Mouse (Mus musculus) embryonic facial prominence, embryonic 11.5 days (tissue): Measurements from ENCODE around the gene Olfr1095. TPM values are rescaled to one million over a fixed set of nuclear protein-coding genes. Genes with fewer than 3 reads are reported as not detected.

Source experiments
- ATAC-seq: fragments of 200-750 bp; cut with Nextera tagmentation; replicated peaks from 2 replicates; pipeline ENCODE4 v1.8.0; 2017; ENCODE audit warnings: low read depth; ENCODE audit not compliant: insufficient number of reproducible peaks, low FRiP score, low TSS enrichment
- DNase-seq: peaks from one replicate; pipeline ENCODE4 v3.0.0-alpha.2; 2015; ENCODE audit warnings: low spot score
- H3K27ac ChIP-seq: fragments of 300-500 bp; sonication (generic); replicated peaks from 2 replicates; pipeline ENCODE4 v1.5.1; 2014; ENCODE audit warnings: mild to moderate bottlenecking, low read depth, low read length, control low read depth
- H3K27me3 ChIP-seq: fragments of 300-500 bp; sonication (generic); 2 replicates; pipeline ENCODE4 v1.6.1; 2014; ENCODE audit warnings: mild to moderate bottlenecking, low read length, moderate library complexity, mixed read lengths; ENCODE audit not compliant: control insufficient read depth, insufficient read depth
- H3K36me3 ChIP-seq: fragments of 300-500 bp; sonication (generic); replicated peaks from 2 replicates; pipeline ENCODE4 v1.6.1; 2014; ENCODE audit warnings: low read depth, mild to moderate bottlenecking, low read length, moderate library complexity, mixed read lengths; ENCODE audit not compliant: control insufficient read depth, insufficient read depth
- H3K4me1 ChIP-seq: fragments of 300-500 bp; sonication (generic); 2 replicates; pipeline ENCODE4 v1.6.1; 2014; ENCODE audit warnings: low read length, mixed read lengths; ENCODE audit not compliant: control insufficient read depth, insufficient read depth
- H3K4me2 ChIP-seq: fragments of 300-500 bp; sonication (generic); 2 replicates; pipeline ENCODE4 v1.6.1; 2014; ENCODE audit warnings: low read depth, mild to moderate bottlenecking, control low read depth, low read length, moderate library complexity
- H3K4me3 ChIP-seq: fragments of 300-500 bp; sonication (generic); 2 replicates; pipeline ENCODE4 v1.5.1; 2014; ENCODE audit warnings: low read depth, low read length, control low read depth
- H3K9ac ChIP-seq: fragments of 300-500 bp; sonication (generic); replicated peaks from 2 replicates; pipeline ENCODE4 v1.6.1; 2014; ENCODE audit warnings: mild to moderate bottlenecking, control low read depth, low read length
- H3K9me3 ChIP-seq: fragments of 300-500 bp; sonication (generic); replicated peaks from 2 replicates; pipeline ENCODE4 v1.6.1; 2016; ENCODE audit warnings: mild to moderate bottlenecking, low read length, inconsistent platforms, mixed read lengths; ENCODE audit not compliant: control insufficient read depth
- WGBS: fragments of 180-500 bp; shearing (Covaris S2); extraction: QIAGEN DNeasy Blood & Tissue Kit; methylation state at CpG from one replicate; pipeline ENCODE4 v1.1.7; 2014; 5-methylcytosine and 5-hydroxymethylcytosine counted together
- polyA plus RNA-seq: library from polyadenylated mRNA; unstranded; fragments of >200 nt; fragmentation: Nextera tagmentation; extraction: Ambion mirVana; gene quantifications from 2 replicates; pipeline ENCODE4 v1.2.1, GENCODE M21; 2014

Olfr1095 gene
- polyA plus RNA-seq = not detected in 2 replicates

DNA sequence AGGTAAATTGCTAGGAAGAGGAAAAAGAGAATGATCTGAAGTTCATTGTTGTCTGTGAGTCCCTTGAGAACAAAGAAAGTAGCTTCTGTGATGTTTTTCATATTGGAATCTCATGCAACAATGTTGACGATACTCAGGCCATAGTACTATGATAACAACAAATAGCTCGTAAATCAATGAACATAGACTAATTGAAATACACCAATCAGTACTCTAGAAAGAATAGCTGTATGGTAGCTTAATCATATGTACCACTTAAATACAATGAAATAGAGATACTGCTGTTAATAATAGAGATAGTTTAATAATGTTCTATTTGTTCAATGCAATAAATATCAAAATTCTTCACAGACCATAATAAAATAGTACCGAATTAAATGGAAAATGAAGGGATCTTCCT is at the start of gene Olfr1095:
Gene Olfr1095, minus strand, starts transcription at position 101 of the 400 bp plus-strand sequence.
- no peak for ATAC-seq
- 93% methylated on average over 3 of the region's 3 CpGs for WGBS
- no peak within 1 kb of the TSS for H3K4me3 ChIP-seq

DNA sequence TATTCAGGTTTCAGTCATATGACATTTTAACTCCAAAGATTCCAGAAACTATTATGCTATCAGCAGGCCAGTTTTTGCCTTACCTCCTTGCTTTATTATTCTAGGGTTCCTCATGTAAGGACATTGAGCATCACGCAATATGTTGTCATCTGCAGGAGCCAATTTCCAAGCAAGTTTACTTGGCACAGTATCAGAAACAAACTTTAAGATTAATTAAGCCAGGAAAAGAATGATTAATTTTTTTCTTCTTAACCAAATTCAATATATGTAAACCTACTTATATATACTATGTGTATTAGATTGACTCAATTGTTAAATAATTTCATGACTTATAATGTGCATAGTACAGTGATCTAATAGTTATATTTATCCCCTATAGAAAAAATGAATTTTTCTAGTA is 40.6 kb upstream of the Olfr1095 start, which contains the start of gene Olfr1097:
Gene Olfr1097, minus strand, starts transcription at position 101 of the 400 bp plus-strand sequence.
- Histone ChIP-seq H3K27me3 (no peaks in the 10 kb centered on the region), H3K36me3 (no peaks in the 10 kb centered on the region), H3K4me1 (no peaks in the 10 kb centered on the region), H3K9me3 (no peaks in the 10 kb centered on the region), H3K9ac (no peak within 1 kb of the TSS), H3K27ac (no peak within 1 kb of the TSS), H3K4me3 (no peak within 1 kb of the TSS), H3K4me2 (no peak within 1 kb of the TSS)
- WGBS = 92% methylated on average over 1 of the region's 1 CpGs
- no peak for DNase-seq
- no peak for ATAC-seq

More for the DNA sequence above, at the start of gene Olfr1095:
- no peaks in the 10 kb centered on the region for H3K4me1 ChIP-seq
- H3K36me3 ChIP-seq = no peaks in the 10 kb centered on the region
- no peaks in the 10 kb centered on the region for H3K27me3 ChIP-seq
- no peak within 1 kb of the TSS for H3K4me2 ChIP-seq
- H3K27ac ChIP-seq = no peak within 1 kb of the TSS
- H3K9ac ChIP-seq = no peak within 1 kb of the TSS
- no peak for DNase-seq
- no peaks in the 10 kb centered on the region for H3K9me3 ChIP-seq

DNA sequence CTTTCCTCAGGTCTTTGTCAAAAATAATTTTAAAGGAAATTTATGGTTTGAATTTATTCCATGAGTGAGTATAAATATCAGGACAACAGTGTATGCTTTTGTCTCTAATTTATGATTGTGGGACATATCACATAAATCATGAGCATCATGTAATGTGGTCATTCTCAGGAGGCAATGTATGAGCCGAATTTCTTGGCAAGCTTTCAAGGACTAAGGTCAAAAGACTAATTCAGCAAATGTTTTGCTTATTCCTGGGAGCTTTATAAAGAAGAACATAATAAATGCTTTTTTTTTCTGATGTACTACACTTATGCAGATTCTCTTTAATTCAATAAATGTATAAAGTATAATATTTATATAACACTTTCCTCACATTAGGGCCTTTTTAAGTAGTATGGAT is 23.2 kb upstream of the Olfr1095 start, which contains the start of gene Gm13723:
Gene Gm13723, minus strand, starts transcription at position 101 of the 400 bp plus-strand sequence.
- Histone ChIP-seq H3K27me3 (no peaks in the 10 kb centered on the region), H3K9me3 (no peaks in the 10 kb centered on the region), H3K27ac (no peak within 1 kb of the TSS), H3K4me3 (no peak within 1 kb of the TSS), H3K4me2 (no peak within 1 kb of the TSS), H3K4me1 (no peaks in the 10 kb centered on the region), H3K36me3 (no peaks in the 10 kb centered on the region), H3K9ac (no peak within 1 kb of the TSS)
- no peak for ATAC-seq
- DNase-seq = no peak
- WGBS = 79% methylated on average over 1 of the region's 1 CpGs

DNA sequence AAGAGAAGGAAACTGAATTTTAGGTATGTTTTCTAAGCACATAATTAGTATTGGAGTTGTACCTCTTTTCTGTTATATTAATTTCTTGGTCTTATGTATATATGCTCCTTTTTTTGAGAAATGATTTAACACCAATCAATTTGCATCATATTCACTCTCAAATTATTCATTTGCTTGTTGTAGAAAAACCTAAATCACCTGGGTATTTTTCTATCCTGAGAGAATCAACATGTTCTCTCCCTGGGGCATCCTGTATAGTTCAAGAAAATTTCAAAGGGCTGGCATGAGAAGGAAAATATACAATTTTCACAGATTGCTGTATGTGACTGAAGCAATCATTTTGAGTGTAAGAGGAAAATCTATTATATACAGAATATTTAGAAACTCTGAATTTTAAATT is 27.1 kb downstream of the Olfr1095 start, which contains the start of gene Olfr1094:
Gene Olfr1094, plus strand, starts transcription at position 301 of the 400 bp plus-strand sequence.
- Histone ChIP-seq H3K4me2 (no peak within 1 kb of the TSS), H3K4me1 (no peaks in the 10 kb centered on the region), H3K9ac (no peak within 1 kb of the TSS), H3K27me3 (no peaks in the 10 kb centered on the region), H3K27ac (no peak within 1 kb of the TSS), H3K9me3 (no peaks in the 10 kb centered on the region), H3K4me3 (no peak within 1 kb of the TSS), H3K36me3 (no peaks in the 10 kb centered on the region)
- ATAC-seq = no peak
- DNase-seq = no peak

DNA sequence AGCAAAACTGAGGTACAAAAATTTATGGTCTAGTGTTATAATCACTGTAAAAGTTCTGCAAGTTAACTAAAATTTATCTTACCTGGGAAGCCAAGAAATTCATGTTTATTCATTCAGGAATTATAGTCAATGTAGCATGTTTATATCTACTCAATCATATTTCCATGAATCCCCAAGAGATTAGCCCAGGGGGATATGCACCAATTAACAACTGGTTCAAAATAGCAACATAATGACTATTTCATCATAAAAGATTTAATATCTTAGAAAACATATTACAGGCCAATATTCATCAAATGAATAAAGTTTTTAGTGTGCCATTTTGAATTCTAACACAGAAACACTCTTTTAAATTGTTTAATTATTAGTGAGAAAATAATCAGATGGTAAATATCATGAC is 41.6 kb downstream of the Olfr1095 start, which contains the start of gene Olfr141:
Gene Olfr141, minus strand, starts transcription at position 101 of the 400 bp plus-strand sequence.
- DNase-seq = no peak
- Histone ChIP-seq H3K27me3 (no peaks in the 10 kb centered on the region), H3K36me3 (no peaks in the 10 kb centered on the region), H3K4me1 (no peaks in the 10 kb centered on the region), H3K27ac (no peak within 1 kb of the TSS), H3K9me3 (no peaks in the 10 kb centered on the region), H3K9ac (no peak within 1 kb of the TSS), H3K4me3 (no peak within 1 kb of the TSS), H3K4me2 (no peak within 1 kb of the TSS)
- ATAC-seq = no peak

Other genes starting within 250 kb of the Olfr1095 start
- gene Olfr1084, start 212.0 kb downstream of the Olfr1095 start, polyA plus RNA-seq = not detected in 2 replicates
- gene Olfr1085, start 189.7 kb downstream of the Olfr1095 start, polyA plus RNA-seq = not detected in 2 replicates
- not detected in 2 replicates for gene Olfr1086, start 171.6 kb downstream of the Olfr1095 start, polyA plus RNA-seq
- not detected in 2 replicates for gene Olfr1087, start 153.3 kb downstream of the Olfr1095 start, polyA plus RNA-seq
- not detected in 2 replicates for gene Olfr1089, start 118.0 kb downstream of the Olfr1095 start, polyA plus RNA-seq
- not detected in 2 replicates for gene Olfr1090, start 92.7 kb downstream of the Olfr1095 start, polyA plus RNA-seq
- gene Olfr1093, start 69.2 kb downstream of the Olfr1095 start, polyA plus RNA-seq = not detected in 2 replicates
- gene Olfr141, start 41.7 kb downstream of the Olfr1095 start, polyA plus RNA-seq = not detected in 2 replicates
- not detected in 2 replicates for gene Olfr1094, start 27.0 kb downstream of the Olfr1095 start, polyA plus RNA-seq
- not detected in 2 replicates for gene Gm13723, start 23.1 kb upstream of the Olfr1095 start, polyA plus RNA-seq
- gene Olfr1097, start 40.5 kb upstream of the Olfr1095 start, polyA plus RNA-seq = not detected in 2 replicates
- gene Olfr1098, start 72.8 kb upstream of the Olfr1095 start, polyA plus RNA-seq = not detected in 2 replicates
- gene Olfr1099, start 109.0 kb upstream of the Olfr1095 start, polyA plus RNA-seq = not detected in 2 replicates
- gene Olfr1100, start 128.3 kb upstream of the Olfr1095 start, polyA plus RNA-seq = not detected in 2 replicates
- not detected in 2 replicates for gene Olfr1101, start 139.5 kb upstream of the Olfr1095 start, polyA plus RNA-seq
- gene Olfr1102, start 146.7 kb upstream of the Olfr1095 start, polyA plus RNA-seq = not detected in 2 replicates
- not detected in 2 replicates for gene Olfr1104, start 175.4 kb upstream of the Olfr1095 start, polyA plus RNA-seq
- gene Olfr1105, start 184.8 kb upstream of the Olfr1095 start, polyA plus RNA-seq = not detected in 2 replicates
- not detected in 2 replicates for gene Olfr1106, start 200.6 kb upstream of the Olfr1095 start, polyA plus RNA-seq
- not detected in 2 replicates for gene Olfr1107, start 224.1 kb upstream of the Olfr1095 start, polyA plus RNA-seq
- gene Olfr1109, start 244.3 kb upstream of the Olfr1095 start, polyA plus RNA-seq = not detected in 2 replicates